Mouse (Mus musculus) intestine, embryonic 14.5 days (tissue): ENCODE measurements at regions not wholly inside any gene's neighbourhood (a gene's known extent, or its start where the extent isn't known, plus 50 kb on each side); places are given as distances from the start of the nearest gene placed in this dataset.
A peak's percentile ranks its signal among the peaks of the same experiment; 100 is the strongest.

Source experiments
- ATAC-seq: fragments of 200-750 bp; cut with Nextera tagmentation; replicated peaks from 2 replicates; pipeline ENCODE4 v1.8.0; 2017; ENCODE audit warnings: low read depth, moderate number of reproducible peaks, moderate TSS enrichment, moderate library complexity; ENCODE audit not compliant: low FRiP score, low TSS enrichment
- DNase-seq: peaks from one replicate; pipeline ENCODE4 v3.0.0-alpha.2; 2018; ENCODE audit warnings: low spot score
- H3K27ac ChIP-seq: fragments of 300-500 bp; sonication (generic); 2 replicates; pipeline ENCODE4 v1.5.1; 2014; ENCODE audit warnings: low read depth, mild to moderate bottlenecking, control low read depth
- H3K27me3 ChIP-seq: fragments of 300-500 bp; sonication (generic); replicated peaks from 2 replicates; pipeline ENCODE4 v1.6.1; 2014; ENCODE audit warnings: low read length, control low read depth; ENCODE audit not compliant: control insufficient read depth, insufficient read depth
- H3K36me3 ChIP-seq: fragments of 300-500 bp; sonication (generic); 2 replicates; pipeline ENCODE4 v1.6.1; 2014; ENCODE audit warnings: low read length, control low read depth; ENCODE audit not compliant: control insufficient read depth, insufficient read depth
- H3K4me1 ChIP-seq: fragments of 300-500 bp; sonication (generic); replicated peaks from 2 replicates; pipeline ENCODE4 v1.6.1; 2014; ENCODE audit warnings: low read length, control low read depth, mixed read lengths; ENCODE audit not compliant: control insufficient read depth, insufficient read depth
- H3K4me2 ChIP-seq: fragments of 300-500 bp; sonication (generic); 2 replicates; pipeline ENCODE4 v1.6.1; 2014; ENCODE audit warnings: low read length
- H3K4me3 ChIP-seq: fragments of 300-500 bp; sonication (generic); 2 replicates; pipeline ENCODE4 v1.5.1; 2014; ENCODE audit warnings: low read depth, low read length, control low read depth, mixed read lengths
- H3K9ac ChIP-seq: fragments of 300-500 bp; sonication (generic); 2 replicates; pipeline ENCODE4 v1.6.1; 2014; ENCODE audit warnings: mild to moderate bottlenecking, low read length
- H3K9me3 ChIP-seq: fragments of 300-500 bp; sonication (generic); 2 replicates; pipeline ENCODE4 v1.6.1; 2016; ENCODE audit warnings: low read length, control low read depth; ENCODE audit not compliant: control insufficient read depth
- WGBS: fragments of 180-500 bp; shearing (Covaris S2); extraction: QIAGEN DNeasy Blood & Tissue Kit; methylation state at CpG from one replicate; pipeline ENCODE4 v1.1.7; 2014; 5-methylcytosine and 5-hydroxymethylcytosine counted together

DNA sequence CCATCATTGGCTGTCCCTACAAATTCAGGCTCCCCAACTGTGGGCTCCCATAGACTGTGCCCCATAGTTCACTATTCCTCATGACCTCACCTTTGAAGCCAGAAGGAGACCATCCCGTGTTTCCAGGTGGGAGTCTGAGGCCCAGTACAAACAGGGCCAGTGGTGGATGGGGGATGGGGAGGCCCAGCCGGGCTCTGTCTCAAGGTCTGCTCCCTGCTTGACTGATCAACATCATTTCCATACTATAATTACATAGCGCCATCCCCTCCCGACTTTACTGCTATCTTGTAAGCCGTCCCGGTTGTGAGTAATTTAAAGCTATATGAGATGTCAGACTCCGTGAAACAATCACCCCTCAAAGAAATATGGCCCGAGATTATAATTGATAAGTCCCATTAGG, 252.3 kb downstream of the Gm26897 start:
- no peak overlapping the region for H3K4me3 ChIP-seq

DNA sequence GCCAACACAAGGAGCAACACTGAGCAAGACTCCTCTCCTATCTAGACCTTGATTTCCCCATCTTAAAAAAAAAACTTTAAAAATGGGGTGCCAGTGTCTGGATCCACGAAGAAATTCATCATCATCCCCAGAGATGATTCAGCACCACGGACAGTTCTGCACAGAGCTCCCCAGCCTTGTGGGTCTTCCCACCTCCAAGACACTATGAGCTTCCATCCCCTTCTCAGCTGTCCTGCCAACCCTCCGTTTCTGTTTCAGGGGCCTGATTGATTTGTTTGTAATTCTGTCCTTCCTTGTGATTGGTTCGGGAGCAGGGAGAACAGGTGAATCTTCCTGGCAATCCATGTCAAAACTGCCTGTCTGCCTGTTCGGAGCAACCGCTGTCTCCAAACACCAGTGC, 253.3 kb downstream of the Gm26897 start:
- H3K27ac ChIP-seq: no peak overlapping the region
- ATAC-seq: no peak
- peak; percentile 64 for DNase-seq
- H3K27me3 ChIP-seq: no peaks in the 10 kb centered on the region
- no peak overlapping the region for H3K4me3 ChIP-seq
- no peak overlapping the region for H3K4me2 ChIP-seq
- H3K9ac ChIP-seq: no peak overlapping the region
- no peaks in the 10 kb centered on the region for H3K4me1 ChIP-seq
- H3K9me3 ChIP-seq: no peaks in the 10 kb centered on the region
- H3K36me3 ChIP-seq: no peaks in the 10 kb centered on the region
- WGBS: 48% methylated on average over 6 of the region's 6 CpGs

More for the DNA sequence above, 252.3 kb downstream of the Gm26897 start:
- no peak overlapping the region for H3K27ac ChIP-seq
- ATAC-seq: no peak
- no peaks in the 10 kb centered on the region for H3K9me3 ChIP-seq
- WGBS: 83% methylated on average over 8 of the region's 8 CpGs
- H3K27me3 ChIP-seq: no peaks in the 10 kb centered on the region
- H3K9ac ChIP-seq: no peak overlapping the region
- H3K4me2 ChIP-seq: no peak overlapping the region
- H3K4me1 ChIP-seq: no peaks in the 10 kb centered on the region
- DNase-seq: no peak
- H3K36me3 ChIP-seq: no peaks in the 10 kb centered on the region

DNA sequence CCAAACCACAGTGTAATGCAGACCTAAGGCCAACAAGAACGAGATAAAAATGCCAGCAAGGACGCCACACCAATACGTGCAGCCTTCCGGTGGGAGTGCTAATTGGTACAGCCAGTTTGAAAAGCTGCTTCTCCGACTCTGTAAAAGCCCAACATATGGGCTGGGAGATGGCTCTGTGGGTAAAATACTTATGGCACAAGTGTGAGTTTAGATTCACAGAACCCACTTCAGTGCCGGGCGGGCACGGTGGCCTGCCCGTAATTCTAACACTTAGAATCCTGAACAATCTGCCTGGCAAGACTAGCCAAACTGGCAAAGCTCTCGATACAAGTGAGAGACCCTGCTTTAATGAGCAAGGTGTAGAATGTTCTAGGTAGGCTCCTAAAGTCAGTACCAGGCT, 258.1 kb downstream of the Gm26897 start:
- no peak overlapping the region for H3K4me3 ChIP-seq
- ATAC-seq: no peak
- DNase-seq: no peak
- H3K36me3 ChIP-seq: no peaks in the 10 kb centered on the region
- 89% methylated on average over 10 of the region's 10 CpGs for WGBS
- H3K27ac ChIP-seq: no peak overlapping the region
- no peaks in the 10 kb centered on the region for H3K9me3 ChIP-seq
- no peak overlapping the region for H3K4me2 ChIP-seq
- no peaks in the 10 kb centered on the region for H3K27me3 ChIP-seq
- no peaks in the 10 kb centered on the region for H3K4me1 ChIP-seq
- H3K9ac ChIP-seq: no peak overlapping the region

DNA sequence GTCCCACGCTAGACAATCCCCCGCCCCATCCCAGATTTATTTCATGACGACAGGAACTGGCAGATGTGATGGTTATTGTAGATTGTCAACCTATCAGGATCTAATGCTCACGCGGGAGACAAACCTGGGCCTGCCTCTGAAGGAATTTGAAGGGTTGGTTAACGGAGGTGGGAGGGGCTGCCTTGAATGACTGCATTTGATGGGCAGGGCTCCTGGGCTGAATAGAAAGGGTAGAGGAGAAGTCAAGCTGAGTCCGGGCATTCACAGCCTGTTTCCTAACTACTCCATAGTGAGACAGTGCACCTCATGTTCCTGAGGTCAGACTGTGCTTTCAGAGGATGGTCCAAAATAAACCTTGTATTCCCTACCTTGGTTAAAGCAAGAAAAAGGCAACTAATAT, 259.1 kb downstream of the Cryba4 start:
- Histone ChIP-seq H3K27me3 (no peaks in the 10 kb centered on the region), H3K36me3 (no peaks in the 10 kb centered on the region), H3K4me3 (no peak overlapping the region), H3K9ac (no peak overlapping the region), H3K4me2 (no peak overlapping the region), H3K27ac (no peak overlapping the region), H3K9me3 (no peaks in the 10 kb centered on the region), H3K4me1 (no peaks in the 10 kb centered on the region)
- no peak for DNase-seq
- no peak for ATAC-seq
- 63% methylated on average over 7 of the region's 7 CpGs for WGBS

DNA sequence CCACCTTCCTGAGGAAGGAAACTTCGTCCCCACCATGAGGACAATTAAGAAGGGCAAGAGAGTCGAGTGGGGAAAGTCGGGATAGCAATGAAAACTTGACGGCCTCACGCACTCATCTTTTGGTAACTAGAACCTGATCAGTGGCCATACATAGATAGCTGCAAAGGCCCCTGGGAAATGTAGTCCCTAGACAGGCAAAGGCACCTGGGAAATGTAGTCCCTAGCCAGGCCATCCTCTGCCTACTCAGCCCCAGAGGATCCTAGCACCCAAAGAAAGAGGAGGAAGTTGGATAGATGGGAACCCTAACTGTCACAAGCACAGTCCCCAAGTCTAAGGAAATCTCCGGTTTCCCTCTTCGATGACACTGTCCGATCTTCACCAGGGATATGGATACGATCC, 258.4 kb downstream of the Cryba4 start:
- DNase-seq: no peak
- no peaks in the 10 kb centered on the region for H3K9me3 ChIP-seq
- no peaks in the 10 kb centered on the region for H3K27me3 ChIP-seq
- ATAC-seq: no peak
- H3K4me1 ChIP-seq: no peaks in the 10 kb centered on the region
- H3K36me3 ChIP-seq: no peaks in the 10 kb centered on the region
- no peak overlapping the region for H3K27ac ChIP-seq
- H3K4me3 ChIP-seq: no peak overlapping the region
- WGBS: 72% methylated on average over 9 of the region's 9 CpGs
- H3K4me2 ChIP-seq: no peak overlapping the region
- H3K9ac ChIP-seq: no peak overlapping the region

DNA sequence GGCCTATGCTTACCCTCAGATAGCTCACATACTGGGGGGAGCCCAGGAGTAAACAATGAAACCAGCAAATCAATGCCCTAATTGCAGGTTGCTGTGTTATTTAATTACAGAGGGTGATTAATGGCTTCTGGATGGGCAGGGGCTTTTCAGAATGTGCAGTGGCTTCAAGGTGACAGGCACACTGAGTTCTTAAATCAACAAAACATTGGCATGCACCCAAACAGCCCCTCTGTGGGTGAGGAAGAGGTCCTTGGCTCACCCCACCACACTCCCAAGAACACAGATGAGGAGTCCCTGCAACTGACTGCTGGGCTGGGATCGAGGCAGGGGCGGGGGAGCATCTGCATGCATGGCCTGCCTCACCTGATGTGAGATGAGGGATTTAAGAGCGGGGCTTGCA, 255.5 kb downstream of the Cryba4 start:
- 43% methylated on average over 3 of the region's 3 CpGs for WGBS
- ATAC-seq (no peak), DNase-seq (no peak)
- Histone ChIP-seq H3K4me2 (no peak overlapping the region), H3K4me1 (no peaks in the 10 kb centered on the region), H3K36me3 (no peaks in the 10 kb centered on the region), H3K4me3 (no peak overlapping the region), H3K27me3 (no peaks in the 10 kb centered on the region), H3K9me3 (no peaks in the 10 kb centered on the region), H3K27ac (no peak overlapping the region), H3K9ac (no peak overlapping the region)

DNA sequence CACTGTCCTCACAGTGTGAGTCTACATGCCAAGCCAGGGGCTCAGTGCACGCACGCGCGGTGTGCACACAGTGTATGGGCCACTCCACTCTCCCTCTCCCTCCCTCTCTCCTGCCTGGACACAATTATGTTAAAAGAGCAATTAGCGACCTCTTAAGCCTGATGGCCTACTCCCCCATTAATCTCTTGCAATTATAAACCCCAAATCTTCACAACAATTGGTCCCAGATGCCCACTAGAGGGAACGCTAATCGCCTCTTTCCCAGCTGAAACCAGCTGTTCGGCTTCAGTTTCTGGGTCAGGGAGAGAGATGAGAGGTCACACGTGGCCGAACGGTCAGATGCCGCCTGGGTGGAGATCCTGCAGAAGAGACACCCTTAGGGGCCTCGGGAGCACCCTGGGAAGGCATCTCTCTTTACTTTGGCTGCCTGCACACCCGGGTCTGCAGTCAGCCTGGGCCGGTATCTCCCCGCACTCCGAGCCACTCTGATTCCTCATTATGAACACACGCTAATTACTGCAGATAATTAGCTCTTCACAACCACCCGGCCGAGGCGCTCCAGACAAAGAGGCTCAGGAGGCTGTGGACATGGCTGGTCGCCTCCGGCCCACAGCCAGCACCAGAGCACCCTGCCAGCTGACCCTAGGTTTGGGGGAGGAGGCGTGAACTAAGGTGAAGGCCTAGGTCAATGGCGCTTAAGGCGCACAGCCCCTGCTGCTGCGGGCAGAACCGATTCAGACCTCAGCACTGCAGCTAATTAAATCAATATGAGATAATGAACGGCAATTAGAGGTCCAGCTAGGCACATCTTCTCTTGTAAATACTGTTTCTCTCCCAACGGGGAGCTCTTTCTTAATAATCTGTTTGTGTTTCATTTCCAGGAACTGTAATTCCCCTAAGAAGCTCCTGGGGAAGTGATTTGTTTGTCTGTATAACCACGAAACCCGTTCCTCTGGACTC, 250.3 kb downstream of the Cryba4 start:
- 31% methylated on average over 32 of the region's 32 CpGs for WGBS
- H3K9me3 ChIP-seq: peaks cover 4% of the 10 kb centered on the region; the same call in 1 of the 2 replicates
- no peak overlapping the region for H3K27ac ChIP-seq
- H3K4me3 ChIP-seq: no peak overlapping the region
- ATAC-seq: no peak
- no peaks in the 10 kb centered on the region for H3K36me3 ChIP-seq
- no peaks in the 10 kb centered on the region for H3K4me1 ChIP-seq
- H3K27me3 ChIP-seq: no peaks in the 10 kb centered on the region
- H3K9ac ChIP-seq: no peak overlapping the region
- DNase-seq: no peak
- H3K4me2 ChIP-seq: no peak overlapping the region

DNA sequence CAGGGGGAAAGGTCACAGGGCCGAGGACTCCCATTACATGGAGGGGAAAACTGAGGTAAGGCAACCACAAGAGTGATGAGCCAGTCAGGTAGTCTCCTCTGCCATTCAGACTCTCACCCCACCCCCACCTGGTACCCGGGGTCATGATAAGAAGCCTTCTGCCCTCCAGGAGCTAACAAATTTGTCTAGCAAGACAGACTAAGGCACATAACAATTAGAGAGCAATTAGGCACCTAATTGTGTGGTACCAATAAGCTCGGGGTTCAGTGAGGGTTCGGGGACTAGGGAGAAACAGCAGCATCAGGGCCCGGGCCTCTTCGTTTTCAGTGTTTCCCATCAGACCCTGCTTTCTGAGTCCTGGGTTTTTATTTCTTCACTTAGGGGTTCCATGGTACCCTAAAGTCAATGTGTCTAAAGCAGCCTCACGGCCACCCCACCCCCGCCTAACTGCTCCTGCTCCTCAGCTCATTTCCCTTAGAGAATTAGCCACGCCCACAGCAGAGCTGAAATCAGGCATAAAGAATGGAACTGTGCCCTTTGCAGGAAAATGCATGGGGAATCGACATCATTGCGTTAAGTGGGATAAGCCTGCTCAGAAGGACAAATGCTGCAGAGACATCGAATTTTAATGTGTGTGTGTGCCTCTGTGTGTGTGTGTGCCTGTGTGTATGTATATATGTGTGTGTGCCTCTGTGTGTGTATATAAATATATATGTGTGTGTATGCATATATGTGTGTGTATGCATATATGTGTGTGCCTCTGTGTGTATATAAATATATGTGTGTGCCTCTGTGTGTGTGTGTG, 249.3 kb downstream of the Cryba4 start:
- no peaks in the 10 kb centered on the region for H3K27me3 ChIP-seq
- no peaks in the 10 kb centered on the region for H3K4me1 ChIP-seq
- WGBS: 55% methylated on average over 12 of the region's 12 CpGs
- no peak overlapping the region for H3K4me3 ChIP-seq
- H3K9ac ChIP-seq: no peak overlapping the region
- H3K27ac ChIP-seq: no peak overlapping the region
- H3K36me3 ChIP-seq: no peaks in the 10 kb centered on the region
- ATAC-seq: no peak
- peaks cover 5% of the 10 kb centered on the region; the same call in 1 of the 2 replicates for H3K9me3 ChIP-seq
- H3K4me2 ChIP-seq: no peak overlapping the region
- no peak for DNase-seq
